Mouse (Mus musculus) hindbrain, embryonic 10.5 days (tissue): Measurements from ENCODE around the gene Zfp654. TPM values are rescaled to one million over a fixed set of nuclear protein-coding genes. Genes with fewer than 3 reads are reported as not detected.
"Not testable (repeated sequence)": the region's sequence is repeated elsewhere in the genome, so short reads cannot be mapped to it uniquely, and the experiment has no call there.

Experiments used
- DNase-seq: peaks from one replicate; pipeline ENCODE4 v3.0.0-alpha.2; 2017; ENCODE audit warnings: low spot score
- H3K27ac ChIP-seq: fragments of 300-500 bp; sonication (generic); 2 replicates; pipeline ENCODE4 v1.5.1; 2016; ENCODE audit warnings: mild to moderate bottlenecking, moderate library complexity
- H3K27me3 ChIP-seq: fragments of 300-500 bp; sonication (generic); 2 replicates; pipeline ENCODE4 v1.6.1; 2016; ENCODE audit warnings: mild to moderate bottlenecking; ENCODE audit not compliant: poor library complexity, insufficient read depth, severe bottlenecking
- H3K36me3 ChIP-seq: fragments of 300-500 bp; sonication (generic); 2 replicates; pipeline ENCODE4 v1.6.1; 2016; ENCODE audit warnings: mild to moderate bottlenecking, moderate library complexity
- H3K4me1 ChIP-seq: fragments of 300-500 bp; sonication (generic); replicated peaks from 2 replicates; pipeline ENCODE4 v1.6.1; 2016; ENCODE audit warnings: mild to moderate bottlenecking
- H3K4me3 ChIP-seq: fragments of 300-500 bp; sonication (generic); 2 replicates; pipeline ENCODE4 v1.5.1; 2016; ENCODE audit warnings: mild to moderate bottlenecking, moderate library complexity
- H3K9me3 ChIP-seq: fragments of 300-500 bp; sonication (generic); 2 replicates; pipeline ENCODE4 v1.6.1; 2016; ENCODE audit warnings: mild to moderate bottlenecking, moderate library complexity
- WGBS: fragments of 180-500 bp; shearing (Covaris S2); methylation state at CpG from one replicate; pipeline ENCODE4 v1.1.7; 2016; 5-methylcytosine and 5-hydroxymethylcytosine counted together
- polyA plus RNA-seq: library from polyadenylated mRNA; unstranded; fragments of >200 nt; fragmentation: Nextera tagmentation; extraction: Ambion mirVana; gene quantifications from 2 replicates; pipeline ENCODE4 v1.2.1, GENCODE M21; 2016

The Zfp654 gene
- polyA plus RNA-seq, 1 experiment from 2014 or later = 4.9 TPM

GRCm38 (mm10) chr16:64875822-64876221 lies 24.4 kb upstream of the Zfp654 start:
- no peak overlapping the region for H3K4me3 ChIP-seq
- no peaks in the 10 kb centered on the region for H3K36me3 ChIP-seq
- no peaks in the 10 kb centered on the region for H3K4me1 ChIP-seq
- WGBS = 86% methylated on average over 1 of the region's 1 CpGs
- H3K27ac ChIP-seq = no peak overlapping the region
- no peak for DNase-seq
- H3K27me3 ChIP-seq = no peaks in the 10 kb centered on the region
- H3K9me3 ChIP-seq = no peaks in the 10 kb centered on the region

GRCm38 (mm10) chr16:64875384-64875783 lies 23.9 kb upstream of the Zfp654 start:
- no peaks in the 10 kb centered on the region for H3K27me3 ChIP-seq
- no peaks in the 10 kb centered on the region for H3K9me3 ChIP-seq
- 97% methylated on average over 10 of the region's 10 CpGs for WGBS
- no peaks in the 10 kb centered on the region for H3K4me1 ChIP-seq
- no peaks in the 10 kb centered on the region for H3K36me3 ChIP-seq
- no peak overlapping the region for H3K27ac ChIP-seq
- DNase-seq = no peak
- H3K4me3 ChIP-seq = no peak overlapping the region

- H3K4me1 ChIP-seq = no peaks in the 10 kb centered on the region
- WGBS = 4% methylated on average over 29 of the region's 29 CpGs
- peak overlapping the region; percentile 74 for H3K4me3 ChIP-seq
- no peaks in the 10 kb centered on the region for H3K36me3 ChIP-seq
- no peaks in the 10 kb centered on the region for H3K27me3 ChIP-seq
- peak; percentile 72 for DNase-seq
- no peaks in the 10 kb centered on the region for H3K9me3 ChIP-seq
- peak overlapping the region; percentile 89 for H3K27ac ChIP-seq
Measured at GRCm38 (mm10) chr16:64873416-64874305, 22.2 kb upstream of the Zfp654 start.

GRCm38 (mm10) chr16:64872841-64873240 lies 21.4 kb upstream of the Zfp654 start:
- no peaks in the 10 kb centered on the region for H3K27me3 ChIP-seq
- no peaks in the 10 kb centered on the region for H3K36me3 ChIP-seq
- H3K27ac ChIP-seq = no peak overlapping the region
- no peaks in the 10 kb centered on the region for H3K4me1 ChIP-seq
- 14% methylated on average over 7 of the region's 7 CpGs for WGBS
- H3K4me3 ChIP-seq = peak overlapping the region; percentile 74
- DNase-seq = no peak
- H3K9me3 ChIP-seq = no peaks in the 10 kb centered on the region

GRCm38 (mm10) chr16:64872296-64872695 lies 20.8 kb upstream of the Zfp654 start:
- Histone ChIP-seq H3K9me3 (no peaks in the 10 kb centered on the region), H3K4me3 (0 out of 2 replicates have a peak overlapping the region, but pooled peaks have one; percentile 74), H3K4me1 (no peaks in the 10 kb centered on the region), H3K27me3 (no peaks in the 10 kb centered on the region), H3K27ac (no peak overlapping the region), H3K36me3 (no peaks in the 10 kb centered on the region)
- 21% methylated on average over 3 of the region's 3 CpGs for WGBS
- no peak for DNase-seq

GRCm38 (mm10) chr16:64869621-64870020 lies 18.2 kb upstream of the Zfp654 start:
- Histone ChIP-seq H3K4me3 (no peak overlapping the region), H3K27ac (no peak overlapping the region), H3K27me3 (no peaks in the 10 kb centered on the region), H3K36me3 (no peaks in the 10 kb centered on the region), H3K9me3 (no peaks in the 10 kb centered on the region), H3K4me1 (no peaks in the 10 kb centered on the region)
- 88% methylated on average over 2 of the region's 2 CpGs for WGBS
- DNase-seq = no peak

GRCm38 (mm10) chr16:64868613-64869012 lies 17.2 kb upstream of the Zfp654 start:
- no peaks in the 10 kb centered on the region for H3K4me1 ChIP-seq
- H3K36me3 ChIP-seq = no peaks in the 10 kb centered on the region
- H3K4me3 ChIP-seq = no peak overlapping the region
- no peaks in the 10 kb centered on the region for H3K9me3 ChIP-seq
- no peak for DNase-seq
- H3K27ac ChIP-seq = no peak overlapping the region
- 67% methylated on average over 6 of the region's 6 CpGs for WGBS
- no peaks in the 10 kb centered on the region for H3K27me3 ChIP-seq

- 85% methylated on average over 8 of the region's 8 CpGs for WGBS
- DNase-seq, H3K27me3 ChIP-seq, H3K4me3 ChIP-seq, H3K9me3 ChIP-seq, H3K27ac ChIP-seq, H3K36me3 ChIP-seq, H3K4me1 ChIP-seq: not testable (repeated sequence)
Measured at GRCm38 (mm10) chr16:64865841-64866240, 14.4 kb upstream of the Zfp654 start.

- WGBS = 95% methylated on average over 3 of the region's 3 CpGs
- H3K36me3 ChIP-seq = peaks cover 44% of the 10 kb centered on the region
Measured at GRCm38 (mm10) chr16:64856946-64857345, 5.5 kb upstream of the Zfp654 start.

GRCm38 (mm10) chr16:64852891-64853290 lies 1.4 kb upstream of the Zfp654 start:
- peak overlapping the region; percentile 94 for H3K4me3 ChIP-seq
- 10% methylated on average over 14 of the region's 14 CpGs for WGBS
- H3K36me3 ChIP-seq = peaks cover 38% of the 10 kb centered on the region
- peak overlapping the region; percentile 95 for H3K27ac ChIP-seq
- no peaks in the 10 kb centered on the region for H3K27me3 ChIP-seq
- no peak for DNase-seq
- no peaks in the 10 kb centered on the region for H3K9me3 ChIP-seq
- peaks cover 27% of the 10 kb centered on the region for H3K4me1 ChIP-seq

More at GRCm38 (mm10) chr16:64856946-64857345, 5.5 kb upstream of the Zfp654 start:
- no peaks in the 10 kb centered on the region for H3K9me3 ChIP-seq
- DNase-seq = no peak
- H3K27me3 ChIP-seq = no peaks in the 10 kb centered on the region
- peaks cover 12% of the 10 kb centered on the region for H3K4me1 ChIP-seq
- no peak overlapping the region for H3K4me3 ChIP-seq
- no peak overlapping the region for H3K27ac ChIP-seq

GRCm38 (mm10) chr16:64852441-64852871 lies 1.0 kb upstream of the Zfp654 start:
- no peaks in the 10 kb centered on the region for H3K27me3 ChIP-seq
- under 1% methylated on average over 51 of the region's 53 CpGs for WGBS
- no peaks in the 10 kb centered on the region for H3K9me3 ChIP-seq
- H3K4me3 ChIP-seq = peak overlapping the region; percentile 94
- H3K27ac ChIP-seq = peak overlapping the region; percentile 95
- DNase-seq = peak; percentile 55
- peaks cover 27% of the 10 kb centered on the region for H3K4me1 ChIP-seq
- peaks cover 34% of the 10 kb centered on the region for H3K36me3 ChIP-seq

GRCm38 (mm10) chr16:64851085-64851562 lies 328 bp downstream of the Zfp654 start:
- H3K27me3 ChIP-seq = no peaks in the 10 kb centered on the region
- H3K4me1 ChIP-seq = peaks cover 27% of the 10 kb centered on the region
- peak overlapping the region; percentile 94 for H3K4me3 ChIP-seq
- WGBS = 1% methylated on average over 44 of the region's 45 CpGs
- peak overlapping the region; percentile 95 for H3K27ac ChIP-seq
- DNase-seq = no peak
- H3K36me3 ChIP-seq = peaks cover 20% of the 10 kb centered on the region
- no peaks in the 10 kb centered on the region for H3K9me3 ChIP-seq
